ENCODE assay signal across 22 mouse cellular contexts in genomic region chr5:81417326-81417725, GRCm38 (mm10).
DNase-seq lines count a peak whose midpoint lies in the region; ATAC-seq and TF ChIP-seq lines count a peak whose summit lies in the region.
"Had no signal": no experiment of that assay in that cellular context is flagged by ENCODE, and none has a peak within 500 bp of the region (broad histone marks: within the 10 kb centered on the region; RNA-seq: fewer than 3 reads in every experiment).

No protein-coding gene starts in this region.

- H3K9ac ChIP-seq in forebrain, embryonic 12.5 days, result no peak overlapping the region
- no peak overlapping the region for H3K9ac ChIP-seq in forebrain, embryonic 13.5 days
- no peak overlapping the region for H3K9ac ChIP-seq in kidney, embryonic 14.5 days (ENCODE audit: low read depth, low read length)
- H3K9ac ChIP-seq in midbrain, embryonic 11.5 days (ENCODE audit: low read length), result no peak overlapping the region
- no peak overlapping the region for H3K9ac ChIP-seq in midbrain, embryonic 16.5 days (ENCODE audit: low read depth, low read length)
- H3K9ac ChIP-seq: embryonic facial prominence, embryonic 12.5 days; forebrain, postnatal 0 days; heart, embryonic 12.5 days; hindbrain, embryonic 15.5 days had no signal

- 0 out of 2 replicates have a peak, but pooled peaks have one; percentile 46 for ATAC-seq in forebrain, embryonic 12.5 days (ENCODE audit: low FRiP score)
- no peak for ATAC-seq in forebrain, embryonic 13.5 days
- ATAC-seq in kidney, embryonic 14.5 days (ENCODE audit: low FRiP score, low TSS enrichment), result no peak
- peak; percentile 38; the same call in 1 of the 2 replicates for ATAC-seq in midbrain, embryonic 11.5 days (ENCODE audit: low FRiP score)
- no peak for ATAC-seq in midbrain, embryonic 16.5 days
- ATAC-seq: CD4-positive, CD25-positive, alpha-beta regulatory T cell, adult 4 months; forebrain, postnatal 0 days had no signal

- no peak overlapping the region for H3K4me2 ChIP-seq in forebrain, embryonic 12.5 days
- H3K4me2 ChIP-seq in forebrain, embryonic 13.5 days, result no peak overlapping the region
- no peak overlapping the region for H3K4me2 ChIP-seq in kidney, embryonic 14.5 days (replicated peaks; ENCODE audit: low read depth, low read length)
- H3K4me2 ChIP-seq in midbrain, embryonic 11.5 days, result no peak overlapping the region
- no peak overlapping the region for H3K4me2 ChIP-seq in midbrain, embryonic 16.5 days (ENCODE audit: low read length)
- H3K4me2 ChIP-seq: embryonic facial prominence, embryonic 12.5 days; heart, embryonic 12.5 days; hindbrain, embryonic 15.5 days had no signal

- no peak for TF ChIP-seq CTCF in kidney, adult 2 months (conservative IDR thresholded peaks at IDR 0.05; ENCODE audit: insufficient read depth, insufficient read length, low read depth, low read length)

- no peak for TF ChIP-seq POLR2A in kidney, adult 2 months (IDR thresholded peaks at IDR 0.05; ENCODE audit: low read depth, low read length)

- H3K27ac ChIP-seq in forebrain, embryonic 12.5 days, result no peak overlapping the region
- no peak overlapping the region for H3K27ac ChIP-seq in forebrain, embryonic 13.5 days
- no peak overlapping the region for H3K27ac ChIP-seq in kidney, adult 2 months (ENCODE audit: insufficient read depth, low read depth, low read length)
- H3K27ac ChIP-seq in kidney, embryonic 14.5 days (ENCODE audit: low read depth, low read length), result no peak overlapping the region
- no peak overlapping the region for H3K27ac ChIP-seq in midbrain, embryonic 11.5 days (ENCODE audit: low read depth, low read length)
- no peak overlapping the region for H3K27ac ChIP-seq in midbrain, embryonic 16.5 days (ENCODE audit: low read length)
- H3K27ac ChIP-seq: embryonic facial prominence, embryonic 12.5 days; gastrocnemius, adult 2 months; hindbrain, embryonic 15.5 days had no signal

- intact Hi-C loops in heart, postnatal 14 days (cut with DNase I), result no loop called here

- 69% methylated on average over 3 of the region's 3 CpGs for WGBS in forebrain, embryonic 12.5 days
- WGBS in forebrain, embryonic 13.5 days, result 79% methylated on average over 3 of the region's 3 CpGs
- 59% methylated on average over 3 of the region's 3 CpGs for WGBS in kidney, adult 2 months
- 63% methylated on average over 3 of the region's 3 CpGs for WGBS in kidney, embryonic 14.5 days
- WGBS in midbrain, embryonic 11.5 days, result 39% methylated on average over 3 of the region's 3 CpGs
- 48% methylated on average over 3 of the region's 3 CpGs for WGBS in midbrain, embryonic 16.5 days

- H3K9me3 ChIP-seq in forebrain, embryonic 12.5 days, result no peaks in the 10 kb centered on the region
- no peaks in the 10 kb centered on the region for H3K9me3 ChIP-seq in forebrain, embryonic 13.5 days (replicated peaks)
- H3K9me3 ChIP-seq in kidney, embryonic 14.5 days (ENCODE audit: control insufficient read depth, low read length), result no peaks in the 10 kb centered on the region
- H3K9me3 ChIP-seq in midbrain, embryonic 11.5 days (ENCODE audit: control insufficient read depth, low read length), result no peaks in the 10 kb centered on the region
- H3K9me3 ChIP-seq in midbrain, embryonic 16.5 days (replicated peaks; ENCODE audit: control insufficient read depth, low read length, poor library complexity, severe bottlenecking), result no peaks in the 10 kb centered on the region
- H3K9me3 ChIP-seq: embryonic facial prominence, embryonic 12.5 days; G1E; heart, embryonic 12.5 days; hindbrain, embryonic 15.5 days had no signal

- H3K4me3 ChIP-seq in forebrain, embryonic 12.5 days (replicated peaks), result no peak overlapping the region
- H3K4me3 ChIP-seq in forebrain, embryonic 13.5 days, result no peak overlapping the region
- H3K4me3 ChIP-seq in kidney, adult 2 months (ENCODE audit: insufficient read depth, low read depth, low read length), result no peak overlapping the region
- H3K4me3 ChIP-seq in kidney, embryonic 14.5 days (ENCODE audit: low read length), result no peak overlapping the region
- H3K4me3 ChIP-seq in midbrain, embryonic 11.5 days (ENCODE audit: low read depth, low read length), result no peak overlapping the region
- H3K4me3 ChIP-seq in midbrain, embryonic 16.5 days (ENCODE audit: low read depth, low read length), result no peak overlapping the region
- H3K4me3 ChIP-seq: embryonic facial prominence, embryonic 12.5 days; gastrocnemius, adult 2 months; heart, embryonic 12.5 days; hindbrain, embryonic 15.5 days had no signal

- no peaks in the 10 kb centered on the region for H3K4me1 ChIP-seq in forebrain, embryonic 12.5 days
- no peaks in the 10 kb centered on the region for H3K4me1 ChIP-seq in forebrain, embryonic 13.5 days
- no peaks in the 10 kb centered on the region for H3K4me1 ChIP-seq in kidney, adult 2 months (ENCODE audit: control insufficient read depth, insufficient read depth, low read length)
- H3K4me1 ChIP-seq in kidney, embryonic 14.5 days (ENCODE audit: control insufficient read depth, insufficient read depth, low read length), result no peaks in the 10 kb centered on the region
- no peaks in the 10 kb centered on the region for H3K4me1 ChIP-seq in midbrain, embryonic 11.5 days (ENCODE audit: control insufficient read depth, insufficient read depth, low read length)
- no peaks in the 10 kb centered on the region for H3K4me1 ChIP-seq in midbrain, embryonic 16.5 days (ENCODE audit: control insufficient read depth, insufficient read depth, low read length)
- H3K4me1 ChIP-seq: embryonic facial prominence, embryonic 12.5 days; heart, embryonic 12.5 days; hindbrain, embryonic 15.5 days had no signal

- DNase-seq in kidney, adult 2 months, result peak; percentile 3
- DNase-seq in midbrain, embryonic 11.5 days (ENCODE audit: low spot score, missing footprints), result peak; percentile 81
- DNase-seq in heart, postnatal 14 days, result no peak
- DNase-seq in cerebellum, adult 11 months, result no peak
- DNase-seq: adrenal gland, adult 8-10 months; adrenal gland, postnatal 36 days; B cell, adult 2 months; cerebellum, adult 8-10 months; cerebellum, postnatal 14 days; forebrain, postnatal 0 days; gastrocnemius, adult 2 months; gastrocnemius, postnatal 25 days; heart, postnatal 36 days had no signal

- no peaks in the 10 kb centered on the region for H3K36me3 ChIP-seq in forebrain, embryonic 12.5 days (replicated peaks)
- no peaks in the 10 kb centered on the region for H3K36me3 ChIP-seq in forebrain, embryonic 13.5 days (ENCODE audit: poor library complexity, severe bottlenecking)
- no peaks in the 10 kb centered on the region for H3K36me3 ChIP-seq in kidney, adult 2 months (ENCODE audit: control insufficient read depth, insufficient read depth, low read length)
- H3K36me3 ChIP-seq in kidney, embryonic 14.5 days (ENCODE audit: control insufficient read depth, insufficient read depth, low read length), result no peaks in the 10 kb centered on the region
- no peaks in the 10 kb centered on the region for H3K36me3 ChIP-seq in midbrain, embryonic 11.5 days (ENCODE audit: control insufficient read depth, insufficient read depth, low read length)
- H3K36me3 ChIP-seq in midbrain, embryonic 16.5 days (ENCODE audit: control insufficient read depth, insufficient read depth, low read length), result no peaks in the 10 kb centered on the region
- H3K36me3 ChIP-seq: embryonic facial prominence, embryonic 12.5 days; G1E; heart, embryonic 12.5 days; hindbrain, embryonic 15.5 days had no signal

- no peaks in the 10 kb centered on the region for H3K27me3 ChIP-seq in forebrain, embryonic 12.5 days
- H3K27me3 ChIP-seq in forebrain, embryonic 13.5 days, result no peaks in the 10 kb centered on the region
- H3K27me3 ChIP-seq in kidney, adult 2 months (replicated peaks; ENCODE audit: control insufficient read depth, insufficient read depth, low read length), result no peaks in the 10 kb centered on the region; the same call in 1 of the 2 replicates
- no peaks in the 10 kb centered on the region for H3K27me3 ChIP-seq in kidney, embryonic 14.5 days (ENCODE audit: control insufficient read depth, insufficient read depth, low read length)
- H3K27me3 ChIP-seq in midbrain, embryonic 11.5 days (ENCODE audit: control insufficient read depth, insufficient read depth, low read length), result no peaks in the 10 kb centered on the region
- H3K27me3 ChIP-seq in midbrain, embryonic 16.5 days (ENCODE audit: control insufficient read depth, insufficient read depth, low read depth, low read length), result no peaks in the 10 kb centered on the region
- H3K27me3 ChIP-seq: embryonic facial prominence, embryonic 12.5 days; heart, embryonic 12.5 days; hindbrain, embryonic 15.5 days had no signal

Comparison
In these comparisons a context has a peak if more than half of its experiments do, and no peak if none do; other contexts are left out.
1. ATAC-seq: peak in forebrain, embryonic 12.5 days (single experiment) and midbrain, embryonic 11.5 days (single experiment); none in forebrain, embryonic 13.5 days (single experiment), kidney, embryonic 14.5 days (single experiment) and midbrain, embryonic 16.5 days (single experiment).
2. DNase-seq: peak in kidney, adult 2 months (single experiment) and midbrain, embryonic 11.5 days (single experiment); none in heart, postnatal 14 days (0 of 2) and cerebellum, adult 11 months (single experiment).